Mouse (Mus musculus) forebrain, embryonic 11.5 days (tissue): ENCODE data around the gene Saa1. TPM values are rescaled to one million over a fixed set of nuclear protein-coding genes. Genes with fewer than 3 reads are reported as not detected.
"Not testable (repeated sequence)": the region's sequence is repeated elsewhere in the genome, so short reads cannot be mapped to it uniquely, and the experiment has no call there.

ENCODE experiments used
- ATAC-seq: fragments of 200-750 bp; cut with Nextera tagmentation; replicated peaks from 2 replicates; pipeline ENCODE4 v1.8.0; 2017; ENCODE audit warnings: moderate TSS enrichment; ENCODE audit not compliant: low FRiP score
- DNase-seq: peaks from one replicate; pipeline ENCODE4 v3.0.0-alpha.2; 2017; ENCODE audit warnings: low spot score
- H3K27ac ChIP-seq: fragments of 300-500 bp; sonication (generic); 2 replicates; pipeline ENCODE4 v1.5.1; 2014; ENCODE audit warnings: low read depth, low read length
- H3K27me3 ChIP-seq: fragments of 300-500 bp; sonication (generic); 2 replicates; pipeline ENCODE4 v1.6.1; 2014; ENCODE audit warnings: mild to moderate bottlenecking, low read length, mixed read lengths; ENCODE audit not compliant: control insufficient read depth, insufficient read depth
- H3K36me3 ChIP-seq: fragments of 300-500 bp; sonication (generic); 2 replicates; pipeline ENCODE4 v1.6.1; 2014; ENCODE audit warnings: mild to moderate bottlenecking, low read length, moderate library complexity, mixed read lengths; ENCODE audit not compliant: control insufficient read depth, insufficient read depth
- H3K4me1 ChIP-seq: fragments of 300-500 bp; sonication (generic); replicated peaks from 2 replicates; pipeline ENCODE4 v1.6.1; 2014; ENCODE audit warnings: low read length, mixed read lengths; ENCODE audit not compliant: control insufficient read depth, insufficient read depth
- H3K4me2 ChIP-seq: fragments of 300-500 bp; sonication (generic); 2 replicates; pipeline ENCODE4 v1.6.1; 2014; ENCODE audit warnings: low read depth, mild to moderate bottlenecking, low read length, moderate library complexity, mixed read lengths; ENCODE audit not compliant: severe bottlenecking
- H3K4me3 ChIP-seq: fragments of 300-500 bp; sonication (generic); 2 replicates; pipeline ENCODE4 v1.5.1; 2014; ENCODE audit warnings: low read depth, low read length
- H3K9ac ChIP-seq: fragments of 300-500 bp; sonication (generic); 2 replicates; pipeline ENCODE4 v1.6.1; 2014; ENCODE audit warnings: low read length
- H3K9me3 ChIP-seq: fragments of 300-500 bp; sonication (generic); 2 replicates; pipeline ENCODE4 v1.6.1; 2016; ENCODE audit warnings: low read length, mixed read lengths; ENCODE audit not compliant: control insufficient read depth
- whole genome bisulfite sequencing: fragments of 180-500 bp; shearing (Covaris S2); extraction: QIAGEN DNeasy Blood & Tissue Kit; methylation state at CpG from one replicate; pipeline ENCODE4 v1.1.7; 2014; 5-methylcytosine and 5-hydroxymethylcytosine counted together
- polyA plus RNA-seq: library from polyadenylated mRNA; unstranded; fragments of >200 nt; fragmentation: Nextera tagmentation; extraction: Ambion mirVana; gene quantifications from 2 replicates; pipeline ENCODE4 v1.2.1, GENCODE M21; 2014

Saa1 gene
- polyA plus RNA-seq, 1 experiment from 2014 or later = not detected

DNA sequence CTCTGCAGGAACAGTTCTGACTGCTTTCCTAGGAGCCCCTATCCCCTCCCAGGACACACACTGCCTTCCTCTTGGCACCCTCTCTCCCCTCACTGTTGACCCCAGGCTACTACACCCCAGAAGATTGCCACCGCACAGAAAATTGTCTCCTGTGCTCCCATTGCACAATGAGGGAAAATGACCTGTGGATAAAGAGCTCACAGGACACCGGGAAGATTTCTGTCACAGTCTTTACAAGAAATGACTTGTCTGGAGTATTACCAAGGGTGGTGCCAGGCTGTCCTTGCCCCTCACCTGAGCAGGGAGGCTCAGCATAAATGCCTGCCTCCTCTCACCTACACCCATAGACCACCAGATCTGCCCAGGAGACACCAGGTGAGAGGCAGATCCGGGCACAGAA, 8.7 kb upstream of the Saa1 start, which contains the start of gene Saa2:
Saa2 (plus strand) TSS at position 301 of the 400 bp plus-strand sequence.
- Histone ChIP-seq H3K27ac (no peak within 1 kb of the TSS), H3K4me2 (no peak within 1 kb of the TSS), H3K9me3 (no peaks in the 10 kb centered on the region), H3K36me3 (no peaks in the 10 kb centered on the region), H3K4me1 (no peaks in the 10 kb centered on the region), H3K27me3 (no peaks in the 10 kb centered on the region), H3K4me3 (no peak within 1 kb of the TSS), H3K9ac (no peak within 1 kb of the TSS)
- ATAC-seq (no peak), DNase-seq (no peak)
- 82% methylated on average over 3 of the region's 3 CpGs for WGBS

DNA sequence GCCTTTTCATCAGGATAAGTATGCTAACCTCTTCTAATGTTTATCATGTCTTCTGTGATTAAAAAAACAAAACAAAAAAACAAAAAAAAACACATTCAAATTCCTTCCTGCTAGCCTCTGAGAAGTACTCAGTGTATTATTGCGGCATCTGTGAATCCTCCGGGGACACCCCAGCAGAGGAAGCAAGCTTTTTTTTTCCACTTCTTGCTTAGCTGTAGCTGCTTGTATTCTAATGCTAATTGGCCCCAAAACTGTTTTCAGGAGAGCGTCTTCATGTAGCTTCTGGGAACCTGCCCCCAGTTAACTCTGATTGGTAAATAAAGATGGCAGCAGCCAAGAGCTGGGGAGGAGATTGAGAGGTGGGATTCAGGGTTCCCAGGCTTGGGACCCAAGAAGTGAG, 5.7 kb upstream of the Saa1 start:
- no peaks in the 10 kb centered on the region for H3K9me3 ChIP-seq
- no peaks in the 10 kb centered on the region for H3K27me3 ChIP-seq
- no peak overlapping the region for H3K9ac ChIP-seq
- H3K4me2 ChIP-seq = no peak overlapping the region
- H3K36me3 ChIP-seq = no peaks in the 10 kb centered on the region
- ATAC-seq = no peak
- no peak overlapping the region for H3K4me3 ChIP-seq
- H3K27ac ChIP-seq = no peak overlapping the region
- no peak for DNase-seq
- no peaks in the 10 kb centered on the region for H3K4me1 ChIP-seq
- whole genome bisulfite sequencing = 46% methylated on average over 3 of the region's 3 CpGs

DNA sequence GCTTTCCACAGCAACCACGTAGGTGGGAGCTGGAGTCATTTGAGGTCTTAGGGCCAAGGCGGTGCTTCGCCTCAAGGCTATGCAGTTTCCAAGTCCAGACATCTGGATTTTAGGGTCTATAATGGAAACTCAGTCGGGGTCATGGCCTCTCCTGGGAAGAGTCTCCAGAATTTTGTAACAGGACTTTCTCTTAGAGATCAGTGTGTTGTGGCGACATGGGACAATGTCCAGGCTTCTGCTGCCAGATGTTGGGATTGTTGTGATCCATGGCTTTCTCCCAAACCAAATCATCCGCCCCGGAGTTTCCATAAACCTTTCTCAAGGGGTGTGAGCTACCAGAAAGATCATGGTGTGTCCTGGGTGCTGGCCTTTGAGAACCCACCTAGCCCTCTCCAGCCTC, 3.6 kb upstream of the Saa1 start:
- WGBS = 88% methylated on average over 7 of the region's 7 CpGs
- no peak overlapping the region for H3K4me3 ChIP-seq
- no peak overlapping the region for H3K9ac ChIP-seq
- no peak overlapping the region for H3K4me2 ChIP-seq
- ATAC-seq (no peak), DNase-seq (no peak)
- no peaks in the 10 kb centered on the region for H3K4me1 ChIP-seq
- no peaks in the 10 kb centered on the region for H3K9me3 ChIP-seq
- H3K36me3 ChIP-seq = no peaks in the 10 kb centered on the region
- H3K27ac ChIP-seq = no peak overlapping the region
- H3K27me3 ChIP-seq = no peaks in the 10 kb centered on the region

DNA sequence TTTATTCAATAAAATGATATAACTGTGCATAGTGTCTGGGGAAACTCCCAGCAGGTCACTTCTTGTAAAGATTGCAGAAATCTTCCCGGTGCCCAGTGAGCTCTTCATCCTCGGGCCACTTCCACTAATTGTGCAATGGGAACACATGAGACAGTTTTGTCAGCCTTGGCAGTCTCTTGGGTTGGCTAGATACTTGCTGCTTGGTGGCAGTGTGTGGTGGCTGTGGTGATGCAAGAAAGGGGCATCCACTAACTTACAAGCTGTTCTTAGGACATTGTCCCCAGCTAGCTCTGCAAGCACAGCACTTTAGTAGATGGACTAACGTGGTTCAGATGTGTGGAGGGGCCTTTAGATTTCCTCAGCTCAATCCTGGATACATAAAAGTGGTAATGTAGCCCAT, 3.0 kb upstream of the Saa1 start:
- no peak overlapping the region for H3K4me3 ChIP-seq
- ATAC-seq (no peak), DNase-seq (no peak)
- H3K9ac ChIP-seq = no peak overlapping the region
- H3K4me1 ChIP-seq = no peaks in the 10 kb centered on the region
- 82% methylated on average over 3 of the region's 3 CpGs for WGBS
- H3K27ac ChIP-seq = no peak overlapping the region
- no peaks in the 10 kb centered on the region for H3K36me3 ChIP-seq
- no peaks in the 10 kb centered on the region for H3K9me3 ChIP-seq
- H3K4me2 ChIP-seq = no peak overlapping the region
- H3K27me3 ChIP-seq = no peaks in the 10 kb centered on the region

DNA sequence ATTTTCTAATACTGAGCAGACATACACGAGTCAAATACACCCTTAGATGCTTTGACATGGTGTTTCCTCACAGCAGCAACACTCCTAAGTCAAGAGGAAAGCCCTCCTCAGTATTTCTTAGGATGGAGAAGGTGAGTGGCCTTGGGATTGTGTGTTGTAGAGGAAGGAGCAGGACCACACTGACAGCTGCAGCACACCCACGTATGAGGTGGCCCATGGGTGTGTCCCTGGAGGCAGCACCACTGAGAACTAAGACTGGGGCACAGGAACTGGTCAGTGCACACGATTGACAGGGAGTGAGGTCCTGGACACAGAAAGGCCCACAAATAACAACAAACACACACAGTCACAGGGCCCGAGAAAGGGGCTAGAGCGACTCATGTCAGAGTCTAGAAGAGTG, 2.7 kb downstream of the Saa1 start:
- H3K4me3 ChIP-seq, H3K27me3 ChIP-seq, H3K9ac ChIP-seq, H3K4me1 ChIP-seq, H3K36me3 ChIP-seq, H3K4me2 ChIP-seq, ATAC-seq, H3K27ac ChIP-seq, H3K9me3 ChIP-seq, DNase-seq: not testable (repeated sequence)
- WGBS = 90% methylated on average over 5 of the region's 5 CpGs

DNA sequence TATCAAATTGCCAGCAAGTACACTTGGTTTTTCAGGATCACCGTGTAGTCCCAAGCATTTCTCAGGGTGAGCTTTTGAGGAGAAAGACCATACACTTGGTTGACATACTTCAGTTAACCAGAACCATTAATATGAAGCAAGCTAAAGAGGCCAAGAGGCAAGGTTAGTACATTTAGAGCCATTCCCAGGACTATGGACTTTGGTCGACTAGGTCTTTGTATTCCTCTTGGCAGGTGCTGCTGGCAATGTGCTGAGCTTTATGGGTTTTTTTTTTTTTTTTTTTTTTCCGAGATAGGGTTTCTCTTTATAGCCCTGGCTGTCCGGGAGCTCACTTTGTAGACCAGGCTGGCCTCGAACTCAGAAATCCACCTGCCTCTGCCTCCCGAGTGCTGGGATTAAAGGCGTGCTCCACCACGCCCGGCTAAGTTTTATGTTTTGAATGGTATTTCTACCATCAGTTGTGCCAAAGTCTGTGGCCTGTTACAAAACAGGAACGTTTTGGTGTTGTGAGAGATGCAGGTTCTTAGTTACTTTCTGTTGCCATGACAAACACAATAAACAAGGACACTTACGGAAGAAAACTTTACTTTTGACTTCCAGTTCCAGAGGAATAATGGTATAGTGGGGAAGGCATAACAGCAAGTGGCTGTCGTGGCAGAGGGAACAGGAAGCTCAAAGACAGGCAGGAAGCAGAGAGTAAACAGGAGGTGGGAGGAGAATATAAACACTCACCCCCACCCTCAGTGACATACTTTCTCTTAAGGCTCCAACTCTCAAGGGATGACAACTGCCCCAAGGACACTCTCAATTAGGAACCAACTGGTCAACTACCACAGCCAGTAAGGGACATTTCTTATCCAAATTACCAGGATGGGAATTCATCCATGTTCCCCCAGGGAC, 4.0 kb downstream of the Saa1 start:
- Histone ChIP-seq H3K9me3 (no peaks in the 10 kb centered on the region), H3K36me3 (no peaks in the 10 kb centered on the region), H3K4me1 (no peaks in the 10 kb centered on the region), H3K27me3 (no peaks in the 10 kb centered on the region), H3K4me2 (no peak overlapping the region), H3K27ac (no peak overlapping the region), H3K4me3 (no peak overlapping the region), H3K9ac (no peak overlapping the region)
- no peak for DNase-seq
- no peak for ATAC-seq
- 84% methylated on average over 12 of the region's 12 CpGs for WGBS

DNA sequence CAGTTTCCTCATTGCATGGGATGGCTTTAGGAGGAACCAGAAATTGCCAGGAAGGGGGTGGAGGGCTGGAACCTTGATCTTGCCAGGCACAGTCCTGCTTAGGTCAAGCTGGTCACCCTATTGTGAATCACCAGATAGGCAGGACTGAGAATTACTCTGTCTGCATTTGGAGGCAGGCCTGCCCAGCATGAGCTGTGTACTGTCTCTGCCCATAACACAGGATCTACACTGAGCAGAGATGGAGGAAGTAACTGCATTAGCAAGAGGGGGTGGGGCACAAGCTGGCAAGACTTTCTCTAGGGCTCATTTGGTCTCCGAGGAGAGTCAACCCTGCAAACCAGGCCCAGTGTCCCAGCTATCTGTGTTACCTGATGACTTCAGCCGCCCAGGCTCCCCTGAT, 7.8 kb downstream of the Saa1 start:
- H3K27ac ChIP-seq = no peak overlapping the region
- no peaks in the 10 kb centered on the region for H3K27me3 ChIP-seq
- no peak overlapping the region for H3K4me3 ChIP-seq
- no peak overlapping the region for H3K9ac ChIP-seq
- no peak for DNase-seq
- no peaks in the 10 kb centered on the region for H3K9me3 ChIP-seq
- ATAC-seq = no peak
- H3K4me1 ChIP-seq = no peaks in the 10 kb centered on the region
- 92% methylated on average over 2 of the region's 2 CpGs for WGBS
- no peaks in the 10 kb centered on the region for H3K36me3 ChIP-seq
- no peak overlapping the region for H3K4me2 ChIP-seq

DNA sequence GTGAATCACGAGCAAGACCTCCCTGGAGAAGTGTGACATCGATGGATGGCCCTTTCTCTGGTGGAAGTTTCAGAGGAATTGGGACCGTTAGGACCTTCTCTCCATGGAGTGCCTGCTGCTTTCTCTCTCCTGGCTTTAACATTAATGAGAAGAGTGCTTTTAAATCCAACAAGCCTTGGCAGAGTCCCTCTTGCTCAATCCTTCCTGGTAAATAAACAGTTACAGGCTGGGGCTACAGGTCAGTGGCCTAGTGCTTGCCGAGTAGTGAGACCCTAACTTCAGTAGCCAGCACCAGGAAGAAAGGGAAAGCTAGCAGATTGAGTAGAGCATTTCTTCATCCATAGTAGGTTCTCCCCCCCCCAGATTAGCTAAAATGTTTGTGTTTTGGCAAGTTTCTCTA, 10.3 kb downstream of the Saa1 start, which contains the start of gene Saa4:
Saa4 (minus strand) TSS at position 146 of the 400 bp plus-strand sequence.
- 87% methylated on average over 4 of the region's 4 CpGs for WGBS
- no peaks in the 10 kb centered on the region for H3K9me3 ChIP-seq
- no peak for ATAC-seq

DNA sequence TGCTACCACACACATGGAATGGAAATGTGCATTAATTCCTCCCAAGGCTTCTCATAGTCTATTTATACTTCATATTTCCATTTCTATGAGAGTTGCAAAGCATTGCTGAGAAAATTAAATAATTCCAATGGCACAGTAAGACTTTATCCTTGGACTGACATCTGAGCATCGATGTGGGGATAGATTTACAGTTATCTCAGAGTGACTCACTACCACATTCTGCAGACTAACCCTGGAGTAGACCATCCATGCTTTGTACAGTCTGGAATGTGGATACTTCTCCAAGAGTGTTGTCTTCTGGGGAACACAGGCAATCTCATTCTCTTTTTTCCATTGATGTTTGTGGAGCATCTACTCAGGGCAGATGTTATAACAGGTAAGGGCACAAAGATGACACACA, 15.2 kb downstream of the Saa1 start:
- H3K4me1 ChIP-seq = no peaks in the 10 kb centered on the region
- no peak overlapping the region for H3K9ac ChIP-seq
- no peaks in the 10 kb centered on the region for H3K27me3 ChIP-seq
- H3K9me3 ChIP-seq = no peaks in the 10 kb centered on the region
- ATAC-seq (no peak), DNase-seq (no peak)
- H3K4me2 ChIP-seq = no peak overlapping the region
- H3K36me3 ChIP-seq = no peaks in the 10 kb centered on the region
- no peak overlapping the region for H3K27ac ChIP-seq
- 92% methylated on average over 1 of the region's 1 CpGs for WGBS
- no peak overlapping the region for H3K4me3 ChIP-seq

More for the DNA sequence above, 10.3 kb downstream of the Saa1 start, which contains the start of gene Saa4:
- DNase-seq = no peak
- H3K9ac ChIP-seq = no peak within 1 kb of the TSS
- no peaks in the 10 kb centered on the region for H3K4me1 ChIP-seq
- H3K4me3 ChIP-seq = no peak within 1 kb of the TSS
- H3K36me3 ChIP-seq = no peaks in the 10 kb centered on the region
- no peak within 1 kb of the TSS for H3K27ac ChIP-seq
- no peak within 1 kb of the TSS for H3K4me2 ChIP-seq
- H3K27me3 ChIP-seq = no peaks in the 10 kb centered on the region
